In the genomic region with DNA sequence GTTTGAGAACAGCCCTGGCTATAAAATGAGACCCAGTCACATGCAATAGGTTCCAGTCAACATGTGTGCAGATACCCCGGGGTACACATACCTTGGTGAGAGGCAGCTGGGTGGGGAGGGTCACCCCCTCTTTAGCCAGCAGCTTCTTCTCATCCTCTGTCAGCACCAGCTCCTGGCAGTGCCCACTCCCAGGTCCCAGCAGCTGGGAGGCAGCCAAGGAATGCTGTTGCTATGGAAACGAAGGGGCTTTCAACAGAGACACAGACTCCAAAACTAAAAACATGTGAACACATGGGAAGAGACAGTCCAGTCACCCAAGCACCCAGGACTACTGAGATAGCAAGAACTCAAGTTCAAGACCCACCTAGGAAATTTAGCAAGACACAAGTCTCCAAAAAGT, we compare ENCODE assay signal across 10 mouse cellular contexts. TPM values are rescaled to one million over a fixed set of nuclear protein-coding genes. Genes with fewer than 3 reads are reported as not detected.
DNase-seq lines count a peak whose midpoint lies in the region; ATAC-seq lines count a peak whose summit lies in the region.
"Had no signal": no experiment of that assay in that cellular context is flagged by ENCODE, and none has a peak within 500 bp of the region (broad histone marks: within the 10 kb centered on the region; RNA-seq: fewer than 3 reads in every experiment).

No protein-coding gene starts in this region.

- peaks cover 4% of the 10 kb centered on the region; the same call in 1 of the 2 replicates for H3K4me1 ChIP-seq in forebrain, embryonic 14.5 days (ENCODE audit: control insufficient read depth, insufficient read depth, low read length)
- H3K4me1 ChIP-seq in limb, embryonic 13.5 days: peaks cover 8% of the 10 kb centered on the region

- intact Hi-C loops in left cerebral cortex, postnatal 4 days (cut with DNase I): no loop called here

- H3K9me3 ChIP-seq in forebrain, embryonic 14.5 days (replicated peaks; ENCODE audit: control insufficient read depth, low read length): no peaks in the 10 kb centered on the region
- H3K9me3 ChIP-seq in limb, embryonic 13.5 days: peaks cover 5% of the 10 kb centered on the region; the same call in 1 of the 2 replicates

- no peak overlapping the region for H3K27ac ChIP-seq in forebrain, embryonic 14.5 days (ENCODE audit: low read depth, low read length)
- H3K27ac ChIP-seq in limb, embryonic 13.5 days: no peak overlapping the region

- no peak overlapping the region for H3K4me3 ChIP-seq in forebrain, embryonic 14.5 days (ENCODE audit: low read depth, low read length)
- no peak overlapping the region for H3K4me3 ChIP-seq in limb, embryonic 13.5 days

- H3K27me3 ChIP-seq in forebrain, embryonic 14.5 days (replicated peaks; ENCODE audit: control insufficient read depth, insufficient read depth, low read length): no peaks in the 10 kb centered on the region
- 0 out of 2 replicates have a peak, but pooled peaks cover 4% of the 10 kb centered on the region for H3K27me3 ChIP-seq in limb, embryonic 13.5 days

- peak; percentile 81 for DNase-seq in left cerebral cortex, postnatal 4 days
- no peak for DNase-seq in left cerebral cortex, adult 8-10 months (ENCODE audit: low spot score in 2 of 2)
- DNase-seq in embryo, embryonic 11 days: peak; percentile 66
- peak; percentile 78 for DNase-seq in forebrain, embryonic 14.5 days (ENCODE audit: low spot score)
- DNase-seq in spleen, postnatal 36 days (ENCODE audit: low spot score in 2 of 2): no peak
- no peak for DNase-seq in thymus, postnatal 10 days (ENCODE audit: low spot score in 2 of 2)
- DNase-seq: gastrocnemius, postnatal 10 days had no signal

- ATAC-seq in forebrain, embryonic 14.5 days: peak; percentile 50
- 0 out of 2 replicates have a peak, but pooled peaks have one; percentile 12 for ATAC-seq in limb, embryonic 13.5 days (ENCODE audit: low FRiP score, low read depth)
- ATAC-seq: inflammation-experienced regulatory T-cells, adult 6 months; lung, postnatal 0 days had no signal

- no peaks in the 10 kb centered on the region for H3K36me3 ChIP-seq in forebrain, embryonic 14.5 days (ENCODE audit: control insufficient read depth, insufficient read depth, low read length)
- H3K36me3 ChIP-seq in limb, embryonic 13.5 days: no peaks in the 10 kb centered on the region

- H3K4me2 ChIP-seq in forebrain, embryonic 14.5 days (ENCODE audit: low read length): no peak overlapping the region
- no peak overlapping the region for H3K4me2 ChIP-seq in limb, embryonic 13.5 days (replicated peaks)

- 38% methylated on average over 2 of the region's 2 CpGs for WGBS in forebrain, embryonic 14.5 days
- WGBS in limb, embryonic 13.5 days: 38% methylated on average over 2 of the region's 2 CpGs

- H3K9ac ChIP-seq in forebrain, embryonic 14.5 days (ENCODE audit: low read length): no peak overlapping the region
- 0 out of 2 replicates have a peak overlapping the region, but pooled peaks have one; percentile 31 for H3K9ac ChIP-seq in limb, embryonic 13.5 days

RNA-seq across cellular contexts. Expression of a gene that starts 9.5 kb away (rescaled TPM):
- total RNA-seq in left cerebral cortex, postnatal 4 days (2021): under 1 TPM; 0.22 to 0.60 TPM
- under 1 TPM in 3 of 4 experiments, not detected in 1; 0.28 to 0.48 (median 0.37) TPM for total RNA-seq in left cerebral cortex, adult 8-10 months (2022)
- 0.14 and 0.25 TPM in 2 replicates for polyA plus RNA-seq in forebrain, embryonic 14.5 days (2014; fragmentation: Nextera tagmentation; extraction: Ambion mirVana)
- 0.18 and 0.60 TPM in 2 replicates for polyA plus RNA-seq in limb, embryonic 13.5 days (2015; fragmentation: Nextera tagmentation; extraction: Ambion mirVana)
- polyA plus RNA-seq: inflammation-experienced regulatory T-cells, adult 6 months had no signal

RNA-seq across cellular contexts. Expression of a gene that starts 16.5 kb away (rescaled TPM):
- 100 to 1,000 TPM; 153 to 167 TPM for total RNA-seq in left cerebral cortex, postnatal 4 days (2021)
- 100 to 1,000 TPM; 121 to 132 (median 126) TPM for total RNA-seq in left cerebral cortex, adult 8-10 months (2022)
- polyA plus RNA-seq in forebrain, embryonic 14.5 days (2014; fragmentation: Nextera tagmentation; extraction: Ambion mirVana): 180 and 203 TPM in 2 replicates
- polyA plus RNA-seq in limb, embryonic 13.5 days (2015; fragmentation: Nextera tagmentation; extraction: Ambion mirVana): 192 and 197 TPM in 2 replicates

RNA-seq across cellular contexts. Expression of a gene that starts 19.4 kb away (rescaled TPM):
- 10 to 100 TPM; 53.6 to 56.5 TPM for total RNA-seq in left cerebral cortex, postnatal 4 days (2021)
- 10 to 100 TPM; 37.2 to 47.4 (median 43.3) TPM for total RNA-seq in left cerebral cortex, adult 8-10 months (2022)
- 38.9 and 45.6 TPM in 2 replicates for polyA plus RNA-seq in forebrain, embryonic 14.5 days (2014; fragmentation: Nextera tagmentation; extraction: Ambion mirVana)
- polyA plus RNA-seq in limb, embryonic 13.5 days (2015; fragmentation: Nextera tagmentation; extraction: Ambion mirVana): 58.4 and 62.0 TPM in 2 replicates

RNA-seq across cellular contexts. Expression of a gene that starts 29.2 kb away (rescaled TPM):
- total RNA-seq in left cerebral cortex, postnatal 4 days (2021): 100 to 1,000 TPM; 193 to 199 TPM
- 100 to 1,000 TPM; 165 to 176 (median 169) TPM for total RNA-seq in left cerebral cortex, adult 8-10 months (2022)
- 304 and 312 TPM in 2 replicates for polyA plus RNA-seq in forebrain, embryonic 14.5 days (2014; fragmentation: Nextera tagmentation; extraction: Ambion mirVana)
- polyA plus RNA-seq in limb, embryonic 13.5 days (2015; fragmentation: Nextera tagmentation; extraction: Ambion mirVana): 227 and 231 TPM in 2 replicates

RNA-seq across cellular contexts. Expression of a gene that starts 45.8 kb away (rescaled TPM):
- 10 to 100 TPM; 23.3 to 24.7 TPM for total RNA-seq in left cerebral cortex, postnatal 4 days (2021)
- 100 to 1,000 TPM; 106 to 115 (median 112) TPM for total RNA-seq in left cerebral cortex, adult 8-10 months (2022)
- polyA plus RNA-seq in forebrain, embryonic 14.5 days (2014; fragmentation: Nextera tagmentation; extraction: Ambion mirVana): 6.2 and 8.2 TPM in 2 replicates
- 22.5 and 22.6 TPM in 2 replicates for polyA plus RNA-seq in limb, embryonic 13.5 days (2015; fragmentation: Nextera tagmentation; extraction: Ambion mirVana)

Comparison
In these comparisons a context has a peak if more than half of its experiments do, and no peak if none do; other contexts are left out.
1. DNase-seq: peak in left cerebral cortex, postnatal 4 days (single experiment), embryo, embryonic 11 days (single experiment) and forebrain, embryonic 14.5 days (single experiment); none in left cerebral cortex, adult 8-10 months (0 of 2), spleen, postnatal 36 days (0 of 2) and thymus, postnatal 10 days (0 of 2).